Mouse (Mus musculus) gastrocnemius, adult 2 months (tissue): ENCODE results near the gene Cacnb4. TPM values are rescaled to one million over a fixed set of nuclear protein-coding genes. Genes with fewer than 3 reads are reported as not detected.

Experiments
- DNase-seq: peaks from one replicate; pipeline ENCODE4 v3.0.0; 2022
- H3K27ac ChIP-seq: fragments of 200-600 bp; 2 replicates; pipeline ENCODE4 v1.8.1; 2022; ENCODE audit warnings: mild to moderate bottlenecking
- H3K4me3 ChIP-seq: fragments of 200-600 bp; 2 replicates; pipeline ENCODE4 v1.8.1; 2022; ENCODE audit warnings: mild to moderate bottlenecking, moderate library complexity
- CTCF ChIP-seq: fragments of 200-600 bp; IDR thresholded peaks from 2 replicates; pipeline ENCODE4 v1.8.1; 2022; ENCODE audit warnings: antibody characterized with exemption, mild to moderate bottlenecking, moderate library complexity
- intact Hi-C: fragments of 180-260 bp; cut with DNase I; formaldehyde crosslinking; loops from one replicate; pipeline ENCODE4 v1.15.1; 2025
- total RNA-seq, 2 experiments: library from RNA; stranded (reverse); gene quantifications; 2 replicates each; pipeline ENCODE4 v1.2.3; 2021

Gene Cacnb4
- total RNA-seq, 2 experiments from 2014 or later, result 0.20 to 0.31 TPM

DNA sequence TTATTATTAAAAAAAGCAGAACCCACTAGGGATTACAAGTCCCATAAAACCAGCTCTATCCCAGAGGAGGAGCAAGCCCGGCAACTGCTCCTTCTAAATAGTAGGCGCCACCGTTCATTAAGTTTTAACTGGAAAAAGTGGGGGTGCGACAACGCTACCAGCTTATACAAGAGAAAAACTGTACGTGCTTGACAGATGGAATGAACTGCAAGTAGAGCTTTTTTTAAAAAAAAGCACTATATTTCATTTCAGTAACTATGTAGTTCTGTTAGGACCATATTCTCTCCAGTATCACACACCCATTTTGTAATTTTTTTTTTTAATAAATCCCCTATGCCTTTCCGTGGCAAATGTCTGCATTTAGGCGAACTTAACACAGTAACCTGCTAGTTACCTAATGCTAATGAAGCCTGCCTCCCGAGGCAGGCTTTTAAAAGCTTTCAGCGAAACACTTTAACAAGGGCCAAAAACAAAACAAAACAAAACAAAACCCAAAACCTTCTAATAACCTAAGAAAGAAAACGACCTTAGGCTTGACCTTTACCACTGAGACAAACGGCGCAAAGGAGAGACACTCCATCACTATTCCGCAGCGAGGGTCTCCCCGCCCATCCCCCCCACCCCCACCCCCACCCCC lies 252.9 kb downstream of the Cacnb4 start:
- no peak for TF ChIP-seq CTCF
- no peak for DNase-seq
- Histone ChIP-seq H3K4me3 (peak overlapping the region; percentile 100), H3K27ac (peak overlapping the region; percentile 95)
- intact Hi-C loops, result no loop called here

DNA sequence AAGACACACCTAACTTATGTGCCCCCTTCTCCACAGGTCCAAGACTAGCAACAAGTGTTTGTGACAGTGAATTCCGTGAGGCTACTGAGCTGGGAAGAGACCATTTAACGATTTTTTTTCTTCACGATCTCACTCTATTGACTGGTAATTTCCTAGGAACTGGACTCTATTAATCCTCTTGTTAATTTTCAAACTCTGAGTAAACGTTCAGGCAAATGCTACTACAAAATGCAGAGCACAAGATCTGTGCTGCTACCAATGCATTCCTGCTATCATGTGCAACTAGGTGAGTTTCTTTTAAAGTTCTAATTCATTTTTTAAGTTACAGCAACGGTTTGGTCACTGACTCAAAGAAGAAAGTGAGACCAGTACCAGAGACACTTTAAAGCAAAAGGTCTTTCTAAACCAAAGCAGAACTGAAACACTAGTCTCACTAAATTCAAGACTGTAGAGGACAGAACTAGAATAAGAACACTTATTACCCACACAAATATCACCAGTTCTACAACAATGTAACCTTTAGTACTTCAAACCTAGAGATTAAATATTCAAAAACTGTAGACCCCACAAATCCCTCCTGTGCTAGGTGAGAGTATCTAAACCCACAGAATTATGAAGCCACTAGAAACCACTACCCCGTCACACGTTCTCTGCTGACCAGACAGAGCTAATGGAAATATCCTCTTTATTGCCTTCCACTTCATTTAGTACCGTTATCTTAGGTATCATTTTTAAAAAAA lies 253.6 kb downstream of the Cacnb4 start:
- H3K27ac ChIP-seq, result peak overlapping the region; percentile 95
- intact Hi-C loops, result no loop called here
- no peak for TF ChIP-seq CTCF

DNA sequence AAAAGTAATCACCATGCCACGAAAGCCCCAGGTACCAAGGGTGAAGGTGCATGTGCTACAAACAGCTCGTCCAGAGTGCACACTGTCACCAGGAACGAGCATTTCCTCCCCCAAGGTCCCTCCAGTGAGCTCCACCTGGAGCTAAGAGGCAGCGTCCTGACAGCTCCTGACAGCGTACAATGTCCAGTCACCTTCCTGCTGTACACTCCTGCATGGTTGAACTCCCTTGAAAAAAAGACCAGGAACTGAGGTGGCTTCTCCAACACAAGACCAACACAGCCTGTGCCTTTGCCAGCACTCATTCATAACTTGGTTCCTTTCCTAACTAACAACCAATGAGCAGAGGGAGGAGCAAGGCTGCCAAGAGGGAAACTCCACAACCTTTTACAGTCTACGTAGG lies 255.4 kb downstream of the Cacnb4 start:
- TF ChIP-seq CTCF, result no peak
- H3K27ac ChIP-seq, result peak overlapping the region; percentile 28
- H3K4me3 ChIP-seq, result no peak overlapping the region; the same call in 1 of the 2 replicates
- intact Hi-C loops, result no loop called here
- no peak for DNase-seq

More for the DNA sequence above, 253.6 kb downstream of the Cacnb4 start:
- peak overlapping the region; percentile 100 for H3K4me3 ChIP-seq
- no peak for DNase-seq

DNA sequence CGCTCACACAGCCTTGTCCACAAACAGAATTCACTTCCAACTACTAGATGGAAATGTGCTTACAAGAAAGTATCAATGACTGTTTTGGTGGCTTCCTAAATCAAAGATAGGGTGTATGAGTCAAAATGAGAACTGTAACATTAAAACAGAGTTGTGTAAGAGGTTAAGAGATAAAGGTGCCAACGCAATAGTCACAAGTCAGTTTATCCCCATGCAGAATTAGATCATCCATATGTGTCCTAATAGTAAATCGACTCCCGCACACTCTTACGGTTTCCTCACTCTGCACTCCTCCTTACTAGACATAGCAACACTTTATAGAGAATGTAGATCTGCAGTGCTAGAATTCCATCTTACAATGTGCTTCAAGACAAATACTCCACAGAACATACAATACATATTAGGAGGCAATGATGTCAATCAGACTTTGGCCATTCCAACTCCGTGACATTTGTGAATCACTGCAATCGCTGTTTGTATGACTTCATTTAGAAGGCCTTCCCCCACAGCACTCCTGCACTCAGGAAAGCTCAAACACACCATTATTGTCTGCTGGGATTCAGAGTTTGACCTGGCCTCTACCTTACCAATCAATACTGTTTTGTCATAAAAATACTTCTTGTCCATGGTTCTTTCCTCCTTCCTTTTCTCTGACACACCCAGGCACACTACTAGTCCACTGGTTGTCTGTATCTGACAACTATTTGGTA lies 256.5 kb downstream of the Cacnb4 start:
- H3K27ac ChIP-seq, result peak overlapping the region; percentile 8; the same call in 1 of the 2 replicates
- intact Hi-C loops, result no loop called here

DNA sequence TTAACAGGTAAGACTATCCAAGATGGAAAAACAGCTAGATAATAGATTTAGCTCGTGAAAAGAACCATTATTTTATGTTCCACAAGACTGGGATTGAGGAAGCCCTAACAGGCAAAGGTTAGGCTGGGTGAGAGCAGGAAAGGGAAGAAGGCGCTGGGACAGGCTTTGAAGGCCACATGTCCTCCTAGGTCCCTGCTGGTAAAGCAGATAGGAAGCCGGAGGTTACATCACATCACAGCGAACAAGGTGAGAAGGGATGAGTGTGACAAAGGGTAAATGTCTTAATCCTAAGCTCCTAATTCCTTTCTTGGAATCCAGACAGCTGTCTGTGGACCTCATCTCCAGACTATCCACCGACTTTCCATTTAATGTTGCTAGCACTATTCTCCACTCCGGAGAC lies 257.3 kb downstream of the Cacnb4 start:
- H3K27ac ChIP-seq, result no peak overlapping the region
- H3K4me3 ChIP-seq, result no peak overlapping the region
- intact Hi-C loops, result no loop called here
- DNase-seq, result no peak
- no peak for TF ChIP-seq CTCF

More for the DNA sequence above, 256.5 kb downstream of the Cacnb4 start:
- no peak for DNase-seq
- no peak for TF ChIP-seq CTCF
- H3K4me3 ChIP-seq, result no peak overlapping the region

GRCm38 (mm10) chr2:52412524-52413037 lies 264.1 kb downstream of the Cacnb4 start:
- TF ChIP-seq CTCF, result no peak
- intact Hi-C loops, result no loop called here
- no peak for DNase-seq
- H3K27ac ChIP-seq, result no peak overlapping the region; the same call in 1 of the 2 replicates
- H3K4me3 ChIP-seq, result no peak overlapping the region

- no peak for DNase-seq
- intact Hi-C loops, result loop anchor here (2.0 to 5.0 kb wide), 2 partner anchors 80 to 94 kb away; no protein-coding TSS in a partner anchor
- H3K4me3 ChIP-seq, result no peak overlapping the region
- no peak overlapping the region for H3K27ac ChIP-seq
- peak; percentile 71 for TF ChIP-seq CTCF
Observed at GRCm38 (mm10) chr2:52406480-52406879, 270.2 kb downstream of the Cacnb4 start.

GRCm38 (mm10) chr2:52405238-52405637 lies 271.4 kb downstream of the Cacnb4 start:
- DNase-seq, result no peak
- intact Hi-C loops, result loop anchor here (5.0 kb wide), 1 partner anchor 93 kb away; no protein-coding TSS in a partner anchor
- Histone ChIP-seq H3K27ac (no peak overlapping the region), H3K4me3 (no peak overlapping the region)
- TF ChIP-seq CTCF, result no peak

DNA sequence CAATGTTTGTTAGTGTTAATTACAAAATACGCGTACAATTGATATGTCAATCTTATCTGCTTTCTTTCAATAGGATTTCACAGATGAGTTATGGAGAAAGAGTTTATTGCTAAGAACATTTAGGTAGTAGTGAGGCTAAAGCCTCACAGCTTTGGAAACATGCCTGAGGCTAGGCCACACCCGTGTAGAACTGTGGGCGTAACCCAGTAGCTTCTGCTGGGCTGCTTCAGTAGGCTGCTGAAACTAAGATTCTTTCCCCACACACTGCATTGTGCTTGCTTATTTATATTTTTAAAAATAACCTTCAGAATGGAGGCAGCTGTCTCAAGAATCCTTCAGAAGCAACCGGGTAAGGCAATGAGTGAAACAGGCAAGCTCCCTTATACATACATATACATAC lies 282.1 kb downstream of the Cacnb4 start:
- intact Hi-C loops, result no loop called here
- DNase-seq, result no peak
- no peak overlapping the region for H3K27ac ChIP-seq
- no peak overlapping the region for H3K4me3 ChIP-seq
- no peak for TF ChIP-seq CTCF

GRCm38 (mm10) chr2:52390415-52390975 lies 286.1 kb downstream of the Cacnb4 start:
- peak overlapping the region; percentile 79 for H3K27ac ChIP-seq
- TF ChIP-seq CTCF, result no peak
- peak overlapping the region; percentile 24; the same call in 1 of the 2 replicates for H3K4me3 ChIP-seq
- intact Hi-C loops, result loop anchor here (1.0 kb wide), 1 partner anchor 55 kb away; no protein-coding TSS in a partner anchor
- DNase-seq, result peak; percentile 68

- intact Hi-C loops, result loop anchor here (1.0 kb wide), 1 partner anchor 55 kb away; no protein-coding TSS in a partner anchor
- Histone ChIP-seq H3K4me3 (no peak overlapping the region), H3K27ac (peak overlapping the region; percentile 79)
- no peak for TF ChIP-seq CTCF
- DNase-seq, result no peak
Observed at GRCm38 (mm10) chr2:52389975-52390374, 286.7 kb downstream of the Cacnb4 start.

GRCm38 (mm10) chr2:52386451-52386850 lies 290.2 kb downstream of the Cacnb4 start:
- intact Hi-C loops, result no loop called here
- no peak for DNase-seq
- Histone ChIP-seq H3K4me3 (no peak overlapping the region; the same call in 1 of the 2 replicates), H3K27ac (peak overlapping the region; percentile 86; the same call in 1 of the 2 replicates)
- no peak for TF ChIP-seq CTCF
